Mouse (Mus musculus) heart, adult 2 months (tissue): ENCODE data around the gene Elfn1. TPM values are rescaled to one million over a fixed set of nuclear protein-coding genes. Genes with fewer than 3 reads are reported as not detected.

ENCODE experiments used
- DNase-seq, 2 experiments: peaks; one replicate each; pipeline ENCODE4 v3.0.0; 2021
- H3K27ac ChIP-seq: fragments of 200-600 bp; 2 replicates; pipeline ENCODE4 v1.8.1; 2022
- H3K27me3 ChIP-seq: fragments of 200-500 bp; 2 replicates; pipeline ENCODE4 v1.6.1; 2012; ENCODE audit warnings: mild to moderate bottlenecking, low read length, inconsistent platforms, mixed read lengths; ENCODE audit not compliant: control insufficient read depth, insufficient read depth
- H3K36me3 ChIP-seq: fragments of 200-500 bp; 2 replicates; pipeline ENCODE4 v1.6.1; 2012; ENCODE audit warnings: low read length, inconsistent platforms; ENCODE audit not compliant: control insufficient read depth, insufficient read depth
- H3K4me1 ChIP-seq: fragments of 200-500 bp; 2 replicates; pipeline ENCODE4 v1.6.1; 2011; ENCODE audit warnings: low read length; ENCODE audit not compliant: control insufficient read depth, insufficient read depth
- H3K4me3 ChIP-seq: fragments of 200-600 bp; 2 replicates; pipeline ENCODE4 v1.8.1; 2022
- H3K79me2 ChIP-seq: fragments of 200-500 bp; replicated peaks from 2 replicates; pipeline ENCODE4 v1.6.1; 2012; ENCODE audit warnings: mild to moderate bottlenecking, inconsistent platforms, low read length, moderate library complexity, mixed read lengths; ENCODE audit not compliant: control insufficient read depth, insufficient read depth
- H3K9ac ChIP-seq: fragments of 200-500 bp; 2 replicates; pipeline ENCODE4 v1.6.1; 2012; ENCODE audit warnings: low read depth, mild to moderate bottlenecking, control low read depth, inconsistent platforms, low read length, mixed read lengths
- CTCF ChIP-seq: fragments of 200-600 bp; IDR thresholded peaks from 2 replicates; pipeline ENCODE4 v1.8.1; 2022; ENCODE audit warnings: antibody characterized with exemption, mild to moderate bottlenecking, moderate library complexity
- EP300 ChIP-seq: fragments of 200-500 bp; IDR thresholded peaks from 2 replicates; pipeline ENCODE4 v1.6.1; 2011; ENCODE audit warnings: low read depth, low read length, control low read depth; ENCODE audit not compliant: insufficient read depth
- POLR2A ChIP-seq: fragments of 200-500 bp; IDR thresholded peaks from 2 replicates; pipeline ENCODE4 v1.6.1; 2011; ENCODE audit warnings: mild to moderate bottlenecking, low read depth, low read length, control low read depth; ENCODE audit not compliant: insufficient read depth
- WGBS: fragments of 180-500 bp; shearing (Covaris S2); methylation state at CpG from one replicate; pipeline ENCODE4 v1.1.7; 2018; 5-methylcytosine and 5-hydroxymethylcytosine counted together
- intact Hi-C: fragments of 180-260 bp; cut with DNase I; formaldehyde crosslinking; loops from one replicate; pipeline ENCODE4 v1.15.1; 2025
- polyA plus RNA-seq: library from polyadenylated mRNA; depleted of rRNA; stranded (reverse); fragments of >200 nt; gene quantifications from 2 replicates; pipeline ENCODE4 v1.2.3, GENCODE M21; 2012
- total RNA-seq, 2 experiments: library from RNA; stranded (reverse); gene quantifications; 2 replicates each; pipeline ENCODE4 v1.2.3; 2021

Gene Elfn1
- total and polyA plus RNA-seq, 3 experiments = 0.14 to 0.25 TPM; not detected in 1

DNA sequence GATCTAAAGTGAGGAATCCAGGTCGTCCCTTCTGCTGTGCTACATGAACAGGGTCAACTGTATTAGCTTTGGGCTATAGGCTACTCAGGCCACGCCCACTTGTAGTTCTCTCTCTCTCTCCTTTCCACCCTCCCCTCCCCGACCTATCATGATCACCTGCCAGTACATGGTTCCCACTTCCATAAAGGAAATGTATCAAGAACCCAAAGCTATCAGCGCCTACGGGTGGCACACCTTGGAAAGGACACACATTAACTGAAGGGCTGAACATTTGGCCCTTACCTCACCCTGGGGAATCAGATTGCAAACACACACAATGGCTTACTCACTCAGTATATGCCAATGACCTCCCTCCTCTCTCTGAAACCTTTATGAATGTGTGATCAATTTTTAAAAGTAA is 28.0 kb upstream of the Elfn1 start:
- Histone ChIP-seq H3K4me1 (no peaks in the 10 kb centered on the region), H3K4me3 (no peak overlapping the region), H3K9ac (no peak overlapping the region), H3K79me2 (no peaks in the 10 kb centered on the region), H3K36me3 (no peaks in the 10 kb centered on the region), H3K27me3 (no peaks in the 10 kb centered on the region), H3K27ac (no peak overlapping the region)
- DNase-seq = no peak
- TF ChIP-seq POLR2A (no peak), CTCF (no peak), EP300 (no peak)
- 67% methylated on average over 5 of the region's 5 CpGs for WGBS
- intact Hi-C loops = no loop called here

DNA sequence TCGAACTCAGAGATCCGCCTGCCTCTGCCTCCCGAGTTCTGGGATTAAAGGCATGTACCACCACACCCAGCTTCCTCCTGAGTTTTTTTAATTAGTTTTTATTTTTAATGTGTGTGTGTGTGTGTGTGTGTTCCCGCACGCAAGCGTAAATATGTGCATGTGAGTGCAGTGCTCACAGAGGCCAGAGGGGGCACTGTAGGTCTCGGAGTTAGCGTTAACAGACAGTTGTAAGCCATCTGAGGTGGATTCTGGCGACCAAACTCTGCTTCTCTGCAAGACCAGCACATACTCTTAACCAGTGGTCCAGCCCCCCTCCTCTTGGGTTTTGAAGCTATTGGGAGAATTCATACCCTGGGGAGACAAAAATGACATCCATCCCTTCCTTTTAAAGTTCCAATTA is 26.6 kb upstream of the Elfn1 start:
- H3K9ac ChIP-seq = no peak overlapping the region
- no peaks in the 10 kb centered on the region for H3K79me2 ChIP-seq
- 87% methylated on average over 9 of the region's 9 CpGs for WGBS
- no peak for TF ChIP-seq POLR2A
- TF ChIP-seq EP300 = no peak
- TF ChIP-seq CTCF = no peak
- H3K4me3 ChIP-seq = no peak overlapping the region
- no peaks in the 10 kb centered on the region for H3K36me3 ChIP-seq
- no peak for DNase-seq
- intact Hi-C loops = no loop called here
- no peak overlapping the region for H3K27ac ChIP-seq
- no peaks in the 10 kb centered on the region for H3K4me1 ChIP-seq
- H3K27me3 ChIP-seq = no peaks in the 10 kb centered on the region

DNA sequence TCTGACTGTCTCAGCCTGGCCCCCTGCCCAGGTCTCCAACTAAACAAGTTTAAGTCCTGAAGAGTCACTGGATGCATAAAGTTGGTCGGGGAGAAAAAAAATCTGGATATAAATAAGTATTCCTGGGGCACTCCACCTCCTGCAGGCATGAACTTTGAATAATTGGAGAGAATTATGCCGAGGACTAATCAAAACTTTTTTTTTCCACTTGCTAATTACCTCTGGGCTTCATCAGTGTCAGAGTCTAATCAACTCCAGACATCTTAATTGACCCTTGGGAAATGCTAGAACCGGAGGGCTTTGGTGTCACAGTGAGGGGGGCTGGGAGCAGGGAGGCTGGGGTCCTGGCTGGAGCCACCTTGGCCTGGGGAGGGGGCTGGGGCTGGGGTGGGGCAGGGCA is 19.1 kb upstream of the Elfn1 start:
- Histone ChIP-seq H3K4me3 (no peak overlapping the region), H3K9ac (no peak overlapping the region), H3K27ac (no peak overlapping the region), H3K4me1 (no peaks in the 10 kb centered on the region), H3K36me3 (no peaks in the 10 kb centered on the region), H3K27me3 (no peaks in the 10 kb centered on the region), H3K79me2 (no peaks in the 10 kb centered on the region)
- 26% methylated on average over 3 of the region's 3 CpGs for WGBS
- TF ChIP-seq POLR2A = no peak
- TF ChIP-seq EP300 = no peak
- TF ChIP-seq CTCF = no peak
- intact Hi-C loops = no loop called here
- DNase-seq = no peak

DNA sequence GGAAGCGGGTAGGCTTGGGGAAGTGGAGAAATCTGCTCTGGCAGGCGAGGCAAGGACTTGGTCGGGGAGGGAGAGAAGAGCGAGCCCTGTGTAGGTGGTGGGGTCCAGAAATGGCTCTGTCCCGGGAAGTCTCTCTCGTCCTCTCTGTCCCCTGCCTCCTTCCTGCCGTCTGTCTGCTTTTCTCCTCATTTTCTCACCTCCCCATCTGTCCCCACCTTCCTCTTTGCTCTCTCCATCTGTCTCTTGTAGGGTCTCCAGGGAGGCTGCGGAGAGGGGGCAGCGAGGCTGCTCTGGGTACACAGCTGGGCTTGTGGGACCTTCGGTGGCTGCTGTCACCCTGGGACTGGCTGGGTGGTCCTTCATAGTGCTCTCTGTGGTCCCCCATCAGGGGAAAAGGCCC is 18.4 kb upstream of the Elfn1 start:
- no peaks in the 10 kb centered on the region for H3K4me1 ChIP-seq
- no peak overlapping the region for H3K27ac ChIP-seq
- H3K4me3 ChIP-seq = no peak overlapping the region
- no peak for DNase-seq
- 45% methylated on average over 10 of the region's 10 CpGs for WGBS
- no peaks in the 10 kb centered on the region for H3K27me3 ChIP-seq
- H3K36me3 ChIP-seq = no peaks in the 10 kb centered on the region
- TF ChIP-seq POLR2A (no peak), EP300 (no peak), CTCF (no peak)
- H3K79me2 ChIP-seq = no peaks in the 10 kb centered on the region
- intact Hi-C loops = no loop called here
- no peak overlapping the region for H3K9ac ChIP-seq

DNA sequence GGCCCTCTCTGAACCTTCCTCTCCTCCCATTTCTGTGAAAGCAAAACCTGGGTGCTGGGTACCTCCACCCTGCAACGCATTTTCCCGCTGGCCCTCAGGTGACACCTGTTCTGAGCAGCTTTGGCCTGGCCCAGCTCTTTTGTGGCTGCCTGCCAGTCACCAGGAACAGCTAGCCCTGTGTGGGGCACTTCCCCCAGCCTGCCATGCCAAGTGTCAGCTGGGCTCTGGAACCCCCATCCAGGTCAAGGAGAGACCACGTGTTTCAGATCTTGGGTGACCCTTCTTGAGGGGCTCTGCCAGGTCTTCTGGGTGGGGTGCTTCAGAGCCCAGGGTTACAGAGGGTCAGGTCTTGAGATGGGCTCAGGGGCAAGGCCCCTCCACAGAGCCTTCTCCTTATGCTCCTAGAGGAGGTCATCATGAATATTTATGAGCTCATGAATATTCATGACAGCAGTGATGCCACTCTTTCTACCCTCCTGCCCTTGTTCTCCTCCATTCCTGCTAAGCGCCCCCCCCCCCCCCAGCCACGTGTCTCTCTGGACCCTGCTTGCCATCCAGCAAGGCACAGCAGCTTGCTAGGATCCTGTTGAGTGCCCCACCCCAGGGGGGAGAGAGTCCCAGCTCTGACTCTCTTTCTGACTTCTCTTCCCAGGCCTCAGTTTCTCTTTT is 15.3 kb upstream of the Elfn1 start:
- no peak for DNase-seq
- WGBS = 43% methylated on average over 5 of the region's 5 CpGs
- TF ChIP-seq CTCF (no peak), EP300 (no peak), POLR2A (no peak)
- H3K4me3 ChIP-seq = no peak overlapping the region
- H3K27me3 ChIP-seq = no peaks in the 10 kb centered on the region
- H3K79me2 ChIP-seq = no peaks in the 10 kb centered on the region
- intact Hi-C loops = no loop called here
- no peak overlapping the region for H3K9ac ChIP-seq
- no peak overlapping the region for H3K27ac ChIP-seq
- H3K4me1 ChIP-seq = no peaks in the 10 kb centered on the region
- H3K36me3 ChIP-seq = no peaks in the 10 kb centered on the region

DNA sequence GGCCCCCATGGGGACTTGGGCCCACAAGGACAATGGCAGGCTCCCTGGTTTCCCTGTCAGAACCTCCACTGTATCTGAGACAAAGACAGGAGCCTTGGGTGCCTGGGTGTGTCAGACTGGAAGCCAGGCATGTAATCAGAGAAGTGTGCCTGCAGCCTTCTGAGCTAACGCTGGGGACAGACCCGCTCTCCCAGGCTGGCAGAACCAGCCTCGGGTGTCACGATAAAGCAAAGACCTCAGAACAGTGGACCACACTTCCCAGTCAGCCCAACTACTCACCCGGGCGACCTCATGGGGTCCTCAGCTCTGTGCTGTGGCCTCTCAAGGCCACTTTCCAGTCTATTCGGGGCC is 14.8 kb upstream of the Elfn1 start:
- Histone ChIP-seq H3K79me2 (no peaks in the 10 kb centered on the region), H3K27me3 (no peaks in the 10 kb centered on the region), H3K27ac (no peak overlapping the region; the same call in 1 of the 2 replicates), H3K36me3 (no peaks in the 10 kb centered on the region), H3K4me1 (no peaks in the 10 kb centered on the region), H3K4me3 (no peak overlapping the region), H3K9ac (no peak overlapping the region)
- intact Hi-C loops = no loop called here
- 62% methylated on average over 7 of the region's 7 CpGs for WGBS
- no peak for DNase-seq
- TF ChIP-seq POLR2A = no peak
- TF ChIP-seq EP300 = no peak
- no peak for TF ChIP-seq CTCF
